Mouse (Mus musculus): ENCODE measurements around the gene Exoc4.

DNA sequence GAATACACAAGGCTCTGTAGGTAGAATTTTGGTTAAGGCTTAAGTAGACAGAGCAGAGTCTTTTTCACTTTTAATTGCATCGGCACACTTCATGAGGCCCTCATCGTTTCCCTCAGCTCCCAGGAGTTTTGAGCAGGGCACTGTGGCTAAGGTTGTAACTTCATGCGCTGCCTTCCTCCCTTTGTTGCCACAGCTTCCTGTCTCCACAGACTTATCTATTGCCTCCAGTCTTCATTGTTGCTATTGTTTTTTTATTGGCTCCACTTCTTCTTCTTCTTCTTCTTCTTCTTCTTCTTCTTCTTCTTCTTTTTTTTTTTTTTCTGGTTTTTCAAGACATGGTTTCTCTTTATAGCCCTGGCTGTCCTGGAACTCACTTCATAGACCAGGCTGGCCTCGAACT lies 327.1 kb downstream of the Exoc4 start:
- TF ChIP-seq CTCF (IDR thresholded peaks at IDR 0.05) (no peak), EP300 (IDR thresholded peaks at IDR 0.05) (no peak)

Measured in lung, postnatal 0 days (tissue).